Mouse (Mus musculus): ENCODE measurements around the gene A030014E15Rik. TPM values are rescaled to one million over a fixed set of nuclear protein-coding genes. Genes with fewer than 3 reads are reported as not detected.

A030014E15Rik gene
- not detected in 2 replicates for polyA plus RNA-seq (2012; rRNA removed; ENCODE audit: low replicate concordance)

DNA sequence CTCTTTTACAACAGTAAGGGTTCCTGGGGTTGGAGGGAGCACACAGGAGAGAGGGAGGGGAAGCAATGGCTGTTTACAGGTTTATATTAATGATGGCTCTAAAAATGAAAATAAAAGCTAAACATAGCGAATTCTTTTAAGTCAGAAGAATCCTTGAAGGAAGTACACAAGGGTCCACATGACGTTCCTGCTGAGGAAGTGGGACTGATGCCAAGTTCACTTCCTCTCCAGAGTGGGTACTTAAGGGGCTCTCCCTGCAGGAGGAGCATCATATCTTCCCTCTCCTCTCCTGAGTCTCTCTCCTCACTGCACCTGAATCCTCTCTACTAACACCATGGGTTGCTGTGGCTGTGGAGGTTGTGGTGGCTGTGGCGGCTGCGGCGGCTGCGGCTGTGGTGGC is at the start of gene A030014E15Rik:
TSS of gene A030014E15Rik (plus strand) at position 268 of the 400 bp plus-strand sequence.

GRCm38 (mm10) chr1:82913025-82913424 is 11.7 kb upstream of the A030014E15Rik start, which contains the start of gene A030005L19Rik:
Gene A030005L19Rik, plus strand, starts transcription at chr1:82913325.

GRCm38 (mm10) chr1:82931326-82931725 is 6.6 kb downstream of the A030014E15Rik start, which contains the start of gene Gm6217:
Gene Gm6217, minus strand, starts transcription at chr1:82931399.

GRCm38 (mm10) chr1:82943295-82943694 is 18.6 kb downstream of the A030014E15Rik start, which contains the start of gene A030003K21Rik:
Gene A030003K21Rik, minus strand, starts transcription at chr1:82943388.

GRCm38 (mm10) chr1:82955913-82956312 is 31.2 kb downstream of the A030014E15Rik start, which contains the start of gene Gm7544:
Gene Gm7544, minus strand, starts transcription at chr1:82956013.

DNA sequence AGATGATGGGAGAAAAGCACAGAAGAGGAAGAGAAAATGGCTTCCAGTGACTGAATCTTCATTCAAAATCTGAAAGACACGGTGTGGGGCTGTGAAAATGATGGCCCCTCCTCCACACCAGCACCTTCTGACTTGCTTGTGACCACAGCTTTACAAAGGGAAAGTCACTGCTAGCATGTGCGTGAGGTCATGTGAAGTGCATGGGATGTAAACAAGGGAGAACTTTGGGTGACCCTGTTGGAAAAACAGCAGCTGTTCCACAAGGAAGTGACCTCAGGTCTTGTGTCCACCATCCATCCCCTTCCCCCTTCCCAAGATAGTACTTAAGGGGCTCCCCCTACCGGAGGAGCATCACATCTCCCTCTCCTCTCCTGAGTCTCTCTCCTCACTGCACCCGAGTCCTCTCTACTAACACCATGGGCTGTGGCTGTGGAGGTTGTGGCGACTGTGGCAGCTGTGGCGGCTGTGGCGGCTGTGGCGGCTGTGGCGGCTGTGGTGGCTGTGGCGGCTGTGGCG is 35.2 kb downstream of the A030014E15Rik start, which contains the start of gene Gm47955:
TSS of gene Gm47955 (plus strand) at position 417 of the 516 bp plus-strand sequence.

Other genes with a start within 250 kb of the A030014E15Rik start
- gene Mff, start 200.0 kb upstream of the A030014E15Rik start, polyA plus RNA-seq (2012; rRNA removed; ENCODE audit: low replicate concordance), result 50.1 and 51.4 TPM in 2 replicates
- not detected in 2 replicates for gene Tm4sf20, start 156.5 kb upstream of the A030014E15Rik start, polyA plus RNA-seq (2012; rRNA removed; ENCODE audit: low replicate concordance)
- not detected in 2 replicates for gene Gm47791, start 153.7 kb upstream of the A030014E15Rik start, polyA plus RNA-seq (2012; rRNA removed; ENCODE audit: low replicate concordance)
- gene Agfg1, start 85.4 kb upstream of the A030014E15Rik start, polyA plus RNA-seq (2012; rRNA removed; ENCODE audit: low replicate concordance), result 42.7 and 63.9 TPM in 2 replicates
- gene A030005L19Rik, start 11.6 kb upstream of the A030014E15Rik start, polyA plus RNA-seq (2012; rRNA removed; ENCODE audit: low replicate concordance), result 0.60 and 1.1 TPM in 2 replicates
- gene Gm6217, start 6.5 kb downstream of the A030014E15Rik start, polyA plus RNA-seq (2012; rRNA removed; ENCODE audit: low replicate concordance), result not detected in 2 replicates
- gene A030003K21Rik, start 18.5 kb downstream of the A030014E15Rik start, polyA plus RNA-seq (2012; rRNA removed; ENCODE audit: low replicate concordance), result not detected in 2 replicates
- gene Gm7544, start 31.1 kb downstream of the A030014E15Rik start, polyA plus RNA-seq (2012; rRNA removed; ENCODE audit: low replicate concordance), result not detected in 2 replicates
- not detected in 2 replicates for gene Gm47955, start 35.4 kb downstream of the A030014E15Rik start, polyA plus RNA-seq (2012; rRNA removed; ENCODE audit: low replicate concordance)
- not detected in 2 replicates for gene Gm47959, start 75.6 kb downstream of the A030014E15Rik start, polyA plus RNA-seq (2012; rRNA removed; ENCODE audit: low replicate concordance)
- 0.41 and 0.72 TPM in 2 replicates for gene Slc19a3, start 113.5 kb downstream of the A030014E15Rik start, polyA plus RNA-seq (2012; rRNA removed; ENCODE audit: low replicate concordance)
- not detected in 2 replicates for gene Krtap28-10, start 117.6 kb downstream of the A030014E15Rik start, polyA plus RNA-seq (2012; rRNA removed; ENCODE audit: low replicate concordance)
- not detected in 2 replicates for gene Gm47969, start 120.0 kb downstream of the A030014E15Rik start, polyA plus RNA-seq (2012; rRNA removed; ENCODE audit: low replicate concordance)
- not detected in 2 replicates for gene A030005K14Rik, start 134.5 kb downstream of the A030014E15Rik start, polyA plus RNA-seq (2012; rRNA removed; ENCODE audit: low replicate concordance)
- not detected in 2 replicates for gene Krtap28-13, start 136.0 kb downstream of the A030014E15Rik start, polyA plus RNA-seq (2012; rRNA removed; ENCODE audit: low replicate concordance)
- 0.32 TPM in 1 of 2 replicates, not detected in the other for gene Ccl20, start 191.8 kb downstream of the A030014E15Rik start, polyA plus RNA-seq (2012; rRNA removed; ENCODE audit: low replicate concordance)
- not detected in 2 replicates for gene Daw1, start 234.8 kb downstream of the A030014E15Rik start, polyA plus RNA-seq (2012; rRNA removed; ENCODE audit: low replicate concordance)